Mouse (Mus musculus) embryonic stem cell, embryonic (primary cell): ENCODE data around the gene Sipa1l3.

Experiments
- CTCF ChIA-PET, 4 experiments: fragments of 300-600 bp in 2 of 4; fragments of 350-600 bp in 2 of 4; sonication (Branson Sonifier 250); formaldehyde crosslinking; loops; one replicate each; lab custom pipeline; 2022; ENCODE audit warnings: inconsistent platforms in 2 of 4; lab: Charles Lee
- POLR2A ChIA-PET, 4 experiments: fragments of 300-600 bp in 2 of 4; fragments of 350-600 bp in 2 of 4; sonication (Branson Sonifier 250); formaldehyde crosslinking; loops; one replicate each; lab custom pipeline; 2022; ENCODE audit warnings: antibody characterized with exemption in 4 of 4, inconsistent platforms in 1 of 4; lab: Charles Lee

Gene Sipa1l3

GRCm38 (mm10) chr7:29381466-29382040 lies 136.9 kb downstream of the Sipa1l3 start:
- POLR2A ChIA-PET = interaction anchor here in 3 of 4 experiments (1.1 to 2.0 kb wide), 8 partner anchors 36 to 141 kb away, joined by 3 to 9 read pairs (median 4); partner anchors contain the start of gene Ppp1r14a (in 1 of the 3)
- CTCF ChIA-PET = interaction anchor here in 3 of 4 experiments (1.0 to 3.8 kb wide), 7 partner anchors 18 to 141 kb away, joined by 3 to 71 read pairs (median 9); no protein-coding TSS in a partner anchor

DNA sequence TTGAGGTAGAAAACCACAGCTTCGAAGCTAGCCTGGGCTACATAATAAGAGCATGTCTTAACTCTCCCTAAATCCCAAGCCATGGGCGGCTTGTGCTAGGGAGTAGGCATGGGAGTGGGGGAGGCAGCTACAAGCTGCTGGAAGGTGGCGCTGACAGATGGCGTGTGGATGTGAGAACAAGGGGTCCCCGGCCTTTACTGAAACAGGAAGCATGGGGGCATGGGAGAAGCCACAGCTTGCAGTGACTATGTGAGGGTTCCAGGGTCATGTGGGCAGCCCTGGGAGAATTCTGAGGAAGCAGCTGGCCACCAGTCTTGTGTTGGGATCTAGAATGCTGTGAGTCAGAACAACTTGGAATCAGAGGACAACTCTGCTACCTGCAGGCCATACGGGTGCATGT lies 144.4 kb downstream of the Sipa1l3 start:
- ChIA-PET CTCF (interaction anchor here (1.0 to 1.9 kb wide), 5 partner anchors 9 to 149 kb away, joined by 3 to 8 read pairs (median 3); no protein-coding TSS in a partner anchor), POLR2A (interaction anchor here in 3 of 4 experiments (0.5 to 1.9 kb wide), 4 partner anchors 9 to 328 kb away, joined by 3 to 6 read pairs (median 6); no protein-coding TSS in a partner anchor)

- CTCF ChIA-PET = interaction anchor here in 2 of 4 experiments (1.6 to 2.1 kb wide), 2 partner anchors 11 kb away, joined by 6 read pairs; no protein-coding TSS in a partner anchor
- POLR2A ChIA-PET = interaction anchor here in 1 of 4 experiments (1.5 kb wide), 1 partner anchor 12 kb away, joined by 3 read pairs; no protein-coding TSS in a partner anchor
Observed at GRCm38 (mm10) chr7:29372123-29372522, 146.3 kb downstream of the Sipa1l3 start.

DNA sequence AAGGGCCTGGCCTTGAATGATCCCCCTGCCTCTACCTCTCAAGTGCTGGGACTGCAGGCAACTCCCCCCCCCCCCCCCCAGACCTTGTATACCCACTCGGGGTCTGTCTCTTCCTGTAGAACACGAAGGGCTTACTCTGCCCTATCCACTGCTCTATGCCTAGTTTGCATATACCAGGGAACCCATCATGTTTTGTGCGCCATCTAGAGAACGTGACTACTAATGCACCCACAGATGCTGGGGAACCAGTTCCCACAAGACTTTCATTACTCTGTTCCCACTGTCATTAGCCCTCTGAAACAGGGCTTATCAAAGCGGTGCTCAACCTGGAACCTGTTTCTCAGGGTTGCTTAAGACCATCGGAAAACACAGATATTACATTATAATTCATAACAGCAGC lies 148.4 kb downstream of the Sipa1l3 start:
- CTCF ChIA-PET = no interaction called here
- POLR2A ChIA-PET = interaction anchor here in 1 of 4 experiments (1.1 kb wide), 1 partner anchor 93 kb away, joined by 7 read pairs; no protein-coding TSS in a partner anchor

- ChIA-PET POLR2A (interaction anchor here in 1 of 4 experiments (1.0 to 1.4 kb wide), 3 partner anchors 48 to 155 kb away, joined by 3 read pairs; no protein-coding TSS in a partner anchor), CTCF (interaction anchor here in 3 of 4 experiments (1.1 to 1.5 kb wide), 3 partner anchors 15 to 19 kb away, joined by 3 to 5 read pairs (median 3); no protein-coding TSS in a partner anchor)
Observed at GRCm38 (mm10) chr7:29368004-29368320, 150.5 kb downstream of the Sipa1l3 start.

DNA sequence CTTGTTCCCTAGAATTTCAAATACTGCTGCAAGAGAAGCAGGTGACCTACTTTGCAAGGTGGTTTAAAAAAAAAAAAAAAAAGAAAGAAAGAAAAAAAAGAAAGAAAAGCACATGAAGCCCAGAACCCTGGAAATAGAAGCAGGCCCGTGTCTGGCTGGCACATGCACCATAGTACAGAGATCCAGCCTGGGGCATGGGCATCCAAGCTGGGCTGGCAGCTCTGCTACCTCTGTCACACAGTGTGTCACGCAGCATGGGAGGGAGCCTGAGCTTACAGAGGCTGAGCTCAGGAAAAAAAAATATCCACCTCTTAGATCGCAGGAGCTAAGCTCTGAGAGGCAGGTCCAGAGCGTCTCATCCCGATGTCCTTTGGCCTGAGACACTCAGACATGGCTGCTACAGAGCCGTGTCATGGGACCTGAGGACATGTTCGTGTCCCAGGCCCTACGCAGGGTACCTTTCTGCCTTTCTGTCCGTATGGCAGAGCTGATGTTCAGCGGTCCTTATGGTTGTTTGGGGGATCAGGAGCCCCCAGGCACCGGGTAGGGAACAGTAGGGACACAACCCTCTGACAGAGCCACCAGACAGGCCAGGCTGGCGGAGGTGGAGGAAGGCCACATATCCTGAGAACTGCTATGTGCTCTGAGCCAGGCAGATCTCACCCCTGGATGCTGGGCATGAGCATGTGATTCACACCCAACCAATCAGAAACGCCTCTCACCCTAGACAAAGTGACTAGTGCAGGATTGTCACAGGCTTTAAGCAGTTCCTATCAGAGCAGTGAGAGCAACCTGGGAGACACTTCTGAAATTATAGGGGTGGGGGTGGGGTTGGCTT lies 151.1 kb downstream of the Sipa1l3 start:
- CTCF ChIA-PET = interaction anchor here in 2 of 4 experiments (1.0 to 1.5 kb wide), 3 partner anchors 15 to 20 kb away, joined by 3 to 5 read pairs (median 4); no protein-coding TSS in a partner anchor
- POLR2A ChIA-PET = interaction anchor here in 3 of 4 experiments (0.5 to 1.4 kb wide), 6 partner anchors 8 to 138 kb away, joined by 3 to 5 read pairs (median 3); no protein-coding TSS in a partner anchor

DNA sequence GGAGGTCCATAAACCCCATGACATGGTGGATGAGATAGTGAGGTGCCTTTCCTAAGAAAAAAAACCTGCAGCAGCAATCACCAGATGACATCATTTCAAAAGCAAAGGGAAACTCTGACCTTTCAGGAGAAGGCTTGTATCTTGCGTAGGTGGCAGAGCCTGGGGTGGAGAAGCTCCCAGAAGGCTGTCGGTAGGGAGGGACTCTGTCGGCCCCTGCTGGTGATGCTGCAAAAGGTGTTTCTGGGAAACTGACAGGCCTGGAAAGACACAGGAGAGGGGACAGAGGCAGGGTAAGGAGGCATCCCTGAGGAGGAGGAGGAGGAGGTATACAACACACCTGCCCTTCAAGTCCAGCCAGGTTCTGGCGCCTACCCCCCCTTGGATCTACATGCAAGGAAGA lies 154.4 kb downstream of the Sipa1l3 start:
- ChIA-PET CTCF (interaction anchor here (0.6 to 2.2 kb wide), 32 partner anchors 10 to 201 kb away, joined by 3 to 16 read pairs (median 3); partner anchors contain the start of genes Dpf1 (in 1 of the 4) and Ppp1r14a (in 1 of the 4)), POLR2A (interaction anchor here in 1 of 4 experiments (0.7 to 1.8 kb wide), 2 partner anchors 11 to 75 kb away, joined by 3 to 5 read pairs; no protein-coding TSS in a partner anchor)

DNA sequence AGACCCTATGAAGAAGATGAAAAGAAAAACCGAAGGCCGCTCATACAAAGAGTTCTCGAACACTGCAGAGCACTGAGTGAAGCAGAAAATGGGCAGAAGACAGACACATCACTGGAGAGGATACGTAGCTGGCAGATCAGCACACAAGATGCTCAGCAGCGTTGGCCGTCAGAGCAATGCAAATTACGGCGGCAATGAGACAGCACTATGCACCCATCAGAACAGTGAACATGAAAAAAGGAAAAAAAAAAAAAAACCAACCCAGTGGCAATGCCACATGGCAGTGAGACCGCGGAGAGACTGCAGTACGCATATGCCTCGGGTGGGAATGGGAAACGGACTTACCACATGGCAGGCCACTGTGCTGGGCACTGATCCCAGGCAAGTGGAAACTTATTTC lies 156.9 kb downstream of the Sipa1l3 start:
- CTCF ChIA-PET = interaction anchor here in 3 of 4 experiments (0.7 to 1.3 kb wide), 3 partner anchors 160 to 556 kb away, joined by 3 to 5 read pairs (median 5); no protein-coding TSS in a partner anchor
- POLR2A ChIA-PET = no interaction called here

DNA sequence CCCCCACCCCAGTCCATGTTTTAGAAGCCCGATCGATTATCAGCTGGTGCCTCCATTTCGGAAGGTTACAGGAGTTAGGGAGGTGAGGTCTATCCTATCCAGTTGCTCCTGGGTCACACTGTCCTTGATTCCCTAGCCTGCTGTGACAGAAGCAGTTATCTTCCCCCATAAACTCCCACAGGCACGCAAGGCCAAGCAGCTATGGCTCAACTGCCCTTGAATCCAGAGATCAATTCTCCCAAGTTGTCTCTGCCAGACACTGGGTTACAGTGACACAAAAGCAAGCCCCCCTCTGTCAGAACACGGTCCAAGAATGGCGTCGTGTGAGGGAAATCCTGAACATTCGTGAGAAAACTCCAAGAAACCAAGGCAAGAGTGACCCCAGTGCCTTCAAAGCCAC lies 163.0 kb downstream of the Sipa1l3 start:
- CTCF ChIA-PET = interaction anchor here in 1 of 4 experiments (0.6 kb wide), 1 partner anchor 118 kb away, joined by 3 read pairs; no protein-coding TSS in a partner anchor

GRCm38 (mm10) chr7:29354161-29354560 lies 164.3 kb downstream of the Sipa1l3 start:
- ChIA-PET POLR2A (interaction anchor here in 1 of 4 experiments (1.0 kb wide), 1 partner anchor 50 kb away, joined by 5 read pairs; no protein-coding TSS in a partner anchor), CTCF (interaction anchor here in 1 of 4 experiments (0.8 kb wide), 1 partner anchor 10 kb away, joined by 3 read pairs; no protein-coding TSS in a partner anchor)

More for the DNA sequence above, 163.0 kb downstream of the Sipa1l3 start:
- POLR2A ChIA-PET = interaction anchor here in 1 of 4 experiments (1.9 kb wide), 1 partner anchor 13 kb away, joined by 4 read pairs; no protein-coding TSS in a partner anchor

GRCm38 (mm10) chr7:29352246-29352645 lies 166.2 kb downstream of the Sipa1l3 start:
- ChIA-PET CTCF (no interaction called here), POLR2A (no interaction called here)

DNA sequence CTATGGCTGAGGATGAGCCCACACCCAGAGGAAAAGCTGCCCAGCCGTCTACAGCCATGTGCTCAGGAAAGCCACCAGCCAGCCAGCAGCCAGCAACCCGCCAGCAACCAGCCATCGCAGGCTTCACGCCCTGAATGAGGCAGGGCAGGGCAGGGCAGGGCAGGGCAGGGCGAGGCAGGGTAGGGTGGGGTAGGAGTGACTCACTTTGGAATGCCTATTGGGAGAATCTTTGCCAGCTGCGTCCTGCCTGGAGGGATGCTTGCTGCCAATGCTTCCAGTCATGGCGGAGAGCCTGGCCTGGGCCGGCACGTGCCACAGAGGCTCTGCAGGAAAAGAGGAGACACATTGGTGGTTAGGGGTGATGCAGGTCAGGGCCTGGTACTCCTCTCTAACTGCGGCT lies 168.0 kb downstream of the Sipa1l3 start:
- CTCF ChIA-PET = interaction anchor here in 3 of 4 experiments (0.5 to 1.4 kb wide), 8 partner anchors 14 to 175 kb away, joined by 3 to 12 read pairs (median 3); no protein-coding TSS in a partner anchor
- POLR2A ChIA-PET = interaction anchor here in 3 of 4 experiments (1.0 to 2.6 kb wide), 6 partner anchors 8 to 69 kb away, joined by 3 to 13 read pairs (median 4); partner anchors contain the start of gene Spint2 (in 1 of the 3)

DNA sequence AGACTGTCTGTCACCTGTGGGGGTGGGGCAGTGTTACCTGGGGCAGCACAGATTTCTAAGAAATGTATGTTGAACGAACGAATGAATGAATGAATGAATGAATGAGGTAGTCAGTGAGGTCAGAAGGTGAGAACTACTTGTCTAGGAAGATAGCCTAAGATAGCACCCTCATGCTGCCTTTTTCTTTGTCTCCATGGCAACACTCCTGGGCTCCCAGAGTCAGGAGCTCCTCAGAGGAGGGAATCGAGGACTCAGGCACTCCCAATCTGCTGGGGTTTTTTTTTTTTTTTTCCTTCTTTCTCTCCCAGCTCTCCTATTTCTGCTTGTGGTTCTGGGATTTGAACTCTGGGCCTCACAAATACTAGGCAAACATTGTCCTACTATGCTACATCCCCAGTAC lies 172.2 kb downstream of the Sipa1l3 start:
- ChIA-PET CTCF (interaction anchor here in 3 of 4 experiments (0.5 to 1.8 kb wide), 9 partner anchors 10 to 285 kb away, joined by 3 to 12 read pairs (median 4); no protein-coding TSS in a partner anchor), POLR2A (interaction anchor here in 2 of 4 experiments (0.7 to 1.9 kb wide), 5 partner anchors 26 to 331 kb away, joined by 3 to 4 read pairs (median 4); no protein-coding TSS in a partner anchor)

DNA sequence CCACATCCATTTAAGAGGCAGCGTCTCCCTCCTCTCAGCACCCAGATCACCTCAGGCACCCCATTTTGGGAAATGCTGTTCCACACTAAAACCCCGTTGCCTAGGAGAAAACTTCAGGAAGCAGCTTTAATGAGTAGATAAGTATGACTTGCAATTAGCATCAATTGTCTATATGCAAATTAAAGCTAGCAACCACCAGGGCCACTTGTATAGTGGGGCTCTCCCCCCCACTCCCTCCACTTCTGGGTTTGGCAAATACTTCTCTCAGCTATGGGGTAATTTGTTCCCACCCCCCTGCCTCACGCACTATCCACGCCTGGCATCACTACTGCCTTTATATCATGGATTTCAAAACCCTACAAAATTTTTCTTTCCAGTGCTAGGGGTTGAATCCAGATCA lies 172.9 kb downstream of the Sipa1l3 start:
- POLR2A ChIA-PET = interaction anchor here in 3 of 4 experiments (0.5 to 1.5 kb wide), 5 partner anchors 28 to 441 kb away, joined by 3 to 5 read pairs (median 4); no protein-coding TSS in a partner anchor
- CTCF ChIA-PET = interaction anchor here in 1 of 4 experiments (1.4 to 1.8 kb wide), 2 partner anchors 10 to 45 kb away, joined by 4 read pairs; no protein-coding TSS in a partner anchor

GRCm38 (mm10) chr7:29343746-29344145 lies 174.7 kb downstream of the Sipa1l3 start:
- POLR2A ChIA-PET = interaction anchor here in 1 of 4 experiments (2.4 to 3.2 kb wide), 2 partner anchors 11 to 174 kb away, joined by 7 to 10 read pairs; partner anchors contain the start of gene Sipa1l3
- CTCF ChIA-PET = interaction anchor here in 2 of 4 experiments (1.1 to 1.5 kb wide), 2 partner anchors 12 to 180 kb away, joined by 3 to 5 read pairs; no protein-coding TSS in a partner anchor

DNA sequence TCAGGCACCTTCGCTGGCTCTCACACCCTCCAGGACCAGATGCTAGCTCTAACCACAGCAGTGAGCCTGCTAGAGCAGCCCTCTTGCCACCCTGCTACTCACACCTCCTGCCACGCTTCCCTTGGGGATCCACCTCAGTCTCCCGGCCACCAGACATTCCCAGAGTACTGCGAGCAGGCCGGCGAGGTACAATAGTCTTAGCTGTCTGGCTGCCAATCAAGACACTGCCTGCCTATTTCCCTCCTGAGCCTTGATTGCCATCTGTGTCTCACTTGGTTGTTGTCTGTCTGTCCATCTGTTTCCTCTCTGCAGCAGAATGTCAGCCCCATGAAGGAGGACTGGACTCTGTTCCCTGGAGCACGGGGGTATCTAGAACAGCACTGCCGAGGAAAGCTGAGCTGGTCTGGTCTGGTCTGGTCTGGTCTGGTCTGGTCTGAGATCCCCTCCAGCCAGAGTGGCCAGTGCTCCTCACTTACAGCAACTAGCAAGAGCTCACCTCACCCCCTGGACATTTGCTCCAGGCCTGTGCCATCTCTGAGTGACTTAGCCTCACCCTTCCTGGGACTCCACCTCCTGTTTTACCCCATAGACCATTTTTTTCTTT lies 175.8 kb downstream of the Sipa1l3 start:
- ChIA-PET POLR2A (interaction anchor here (0.6 to 3.2 kb wide), 18 partner anchors 7 to 463 kb away, joined by 3 to 13 read pairs (median 4); partner anchors contain the start of genes Fam98c (in 1 of the 4) and Sipa1l3 (in 1 of the 4)), CTCF (interaction anchor here in 3 of 4 experiments (0.6 to 1.8 kb wide), 12 partner anchors 11 to 646 kb away, joined by 3 to 6 read pairs (median 3); no protein-coding TSS in a partner anchor)
